Mouse (Mus musculus): Measurements from ENCODE around the gene Nln. TPM values are rescaled to one million over a fixed set of nuclear protein-coding genes. Genes with fewer than 3 reads are reported as not detected.

Nln gene
- total RNA-seq, 2 experiments from 2014 or later = 20.6 to 20.7 TPM

- Histone ChIP-seq H3K4me3 (no peak overlapping the region), H3K27ac (no peak overlapping the region)
- no peak for TF ChIP-seq CTCF (conservative IDR thresholded peaks at IDR 0.05)
- DNase-seq (ENCODE audit: low spot score in 2 of 2) = no peak
Measured at GRCm38 (mm10) chr13:104084600-104084999, 24.8 kb downstream of the Nln start.

GRCm38 (mm10) chr13:104082504-104082903, 26.9 kb downstream of the Nln start:
- H3K4me3 ChIP-seq = no peak overlapping the region
- no peak overlapping the region for H3K27ac ChIP-seq
- DNase-seq (ENCODE audit: low spot score in 2 of 2) = no peak
- TF ChIP-seq CTCF (conservative IDR thresholded peaks at IDR 0.05) = no peak

GRCm38 (mm10) chr13:104076993-104077392, 32.4 kb downstream of the Nln start:
- H3K27ac ChIP-seq = no peak overlapping the region
- no peak overlapping the region for H3K4me3 ChIP-seq
- DNase-seq (ENCODE audit: low spot score in 2 of 2) = no peak
- TF ChIP-seq CTCF (conservative IDR thresholded peaks at IDR 0.05) = no peak

GRCm38 (mm10) chr13:104074731-104075130, 34.7 kb downstream of the Nln start:
- DNase-seq (ENCODE audit: low spot score in 2 of 2) = no peak
- no peak overlapping the region for H3K4me3 ChIP-seq
- no peak for TF ChIP-seq CTCF (conservative IDR thresholded peaks at IDR 0.05)
- no peak overlapping the region for H3K27ac ChIP-seq

GRCm38 (mm10) chr13:104074230-104074629, 35.2 kb downstream of the Nln start:
- TF ChIP-seq CTCF (conservative IDR thresholded peaks at IDR 0.05) = no peak
- DNase-seq (ENCODE audit: low spot score in 2 of 2) = no peak
- H3K4me3 ChIP-seq = no peak overlapping the region
- no peak overlapping the region for H3K27ac ChIP-seq

- DNase-seq (ENCODE audit: low spot score in 2 of 2) = no peak
- Histone ChIP-seq H3K27ac (no peak overlapping the region), H3K4me3 (no peak overlapping the region)
- TF ChIP-seq CTCF (conservative IDR thresholded peaks at IDR 0.05) = no peak
Measured at GRCm38 (mm10) chr13:104072351-104072750, 37.1 kb downstream of the Nln start.

- no peak for TF ChIP-seq CTCF (conservative IDR thresholded peaks at IDR 0.05)
- no peak overlapping the region for H3K4me3 ChIP-seq
- H3K27ac ChIP-seq = no peak overlapping the region
- no peak for DNase-seq (ENCODE audit: low spot score in 2 of 2)
Measured at GRCm38 (mm10) chr13:104070703-104071102, 38.7 kb downstream of the Nln start.

GRCm38 (mm10) chr13:104069216-104069615, 40.2 kb downstream of the Nln start:
- Histone ChIP-seq H3K27ac (no peak overlapping the region), H3K4me3 (no peak overlapping the region)
- no peak for DNase-seq (ENCODE audit: low spot score in 2 of 2)
- no peak for TF ChIP-seq CTCF (conservative IDR thresholded peaks at IDR 0.05)

GRCm38 (mm10) chr13:104065649-104066347, 43.6 kb downstream of the Nln start:
- DNase-seq (ENCODE audit: low spot score in 2 of 2) = no peak
- no peak overlapping the region for H3K27ac ChIP-seq
- TF ChIP-seq CTCF (conservative IDR thresholded peaks at IDR 0.05) = no peak

GRCm38 (mm10) chr13:104063061-104063460, 46.4 kb downstream of the Nln start:
- H3K27ac ChIP-seq = peak overlapping the region; percentile 61; the same call in 1 of the 2 replicates
- DNase-seq (ENCODE audit: low spot score in 2 of 2) = no peak
- H3K4me3 ChIP-seq = no peak overlapping the region
- no peak for TF ChIP-seq CTCF (conservative IDR thresholded peaks at IDR 0.05)

More at GRCm38 (mm10) chr13:104065649-104066347, 43.6 kb downstream of the Nln start:
- no peak overlapping the region for H3K4me3 ChIP-seq

GRCm38 (mm10) chr13:104061975-104062750, 47.3 kb downstream of the Nln start:
- TF ChIP-seq CTCF (conservative IDR thresholded peaks at IDR 0.05) = no peak
- no peak for DNase-seq (ENCODE audit: low spot score in 2 of 2)
- Histone ChIP-seq H3K4me3 (no peak overlapping the region), H3K27ac (peak overlapping the region; percentile 61; the same call in 1 of the 2 replicates)

- H3K27ac ChIP-seq = no peak overlapping the region
- DNase-seq (ENCODE audit: low spot score in 2 of 2) = no peak
Measured at GRCm38 (mm10) chr13:104060231-104060630, 49.2 kb downstream of the Nln start.

GRCm38 (mm10) chr13:104059536-104059935, 49.9 kb downstream of the Nln start:
- no peak for TF ChIP-seq CTCF (conservative IDR thresholded peaks at IDR 0.05)
- Histone ChIP-seq H3K27ac (no peak overlapping the region), H3K4me3 (no peak overlapping the region)
- no peak for DNase-seq (ENCODE audit: low spot score in 2 of 2)

More at GRCm38 (mm10) chr13:104060231-104060630, 49.2 kb downstream of the Nln start:
- no peak overlapping the region for H3K4me3 ChIP-seq
- no peak for TF ChIP-seq CTCF (conservative IDR thresholded peaks at IDR 0.05)

Data from layer of hippocampus, adult 2 months (tissue).